Comparison of ENCODE assay signal across 27 mouse cellular contexts in genomic region chr13:99525491-99525890, GRCm38 (mm10). TPM values are rescaled to one million over a fixed set of nuclear protein-coding genes. Genes with fewer than 3 reads are reported as not detected.
"Had no signal": no experiment of that assay in that cellular context is flagged by ENCODE, and none has a peak within 500 bp of the region (broad histone marks: within the 10 kb centered on the region; RNA-seq: fewer than 3 reads in every experiment).

No protein-coding gene starts in this region.

- H3K36me3 ChIP-seq: embryonic facial prominence, embryonic 10.5 days; embryonic facial prominence, embryonic 12.5 days; embryonic facial prominence, embryonic 13.5 days; embryonic facial prominence, embryonic 15.5 days; forebrain, embryonic 10.5 days; forebrain, embryonic 12.5 days; forebrain, embryonic 15.5 days; heart, embryonic 10.5 days had no signal

- ATAC-seq: forebrain, embryonic 13.5 days; forebrain, embryonic 14.5 days; forebrain, embryonic 15.5 days; forebrain, embryonic 16.5 days; forebrain, postnatal 0 days had no signal

- H3K27me3 ChIP-seq: embryonic facial prominence, embryonic 12.5 days; embryonic facial prominence, embryonic 13.5 days; embryonic facial prominence, embryonic 15.5 days; forebrain, embryonic 12.5 days; forebrain, embryonic 13.5 days; forebrain, embryonic 15.5 days had no signal

- H3K9me3 ChIP-seq: embryonic facial prominence, embryonic 10.5 days; embryonic facial prominence, embryonic 12.5 days; embryonic facial prominence, embryonic 13.5 days; embryonic facial prominence, embryonic 15.5 days; forebrain, embryonic 10.5 days; forebrain, embryonic 12.5 days; forebrain, embryonic 13.5 days; forebrain, embryonic 15.5 days; heart, embryonic 10.5 days had no signal

- H3K4me2 ChIP-seq: embryonic facial prominence, embryonic 12.5 days; embryonic facial prominence, embryonic 13.5 days; embryonic facial prominence, embryonic 15.5 days; forebrain, embryonic 12.5 days; forebrain, embryonic 13.5 days; forebrain, embryonic 15.5 days had no signal

- H3K9ac ChIP-seq: embryonic facial prominence, embryonic 12.5 days; embryonic facial prominence, embryonic 13.5 days; embryonic facial prominence, embryonic 15.5 days; forebrain, embryonic 12.5 days; forebrain, embryonic 13.5 days; forebrain, embryonic 15.5 days; forebrain, postnatal 0 days had no signal

- DNase-seq: cerebellum, adult 9-10 months; cerebellum, adult 9-11 months; cerebellum, postnatal 10 days; cerebellum, postnatal 14 days; cerebellum, postnatal 25 days; cerebellum, postnatal 36 days; embryo, embryonic 11 days; forebrain, postnatal 0 days; gastrocnemius, adult 2 months; gastrocnemius, postnatal 10 days; gastrocnemius, postnatal 25 days; gastrocnemius, postnatal 36 days; heart, adult 18-20 months; heart, adult 2 months had no signal

- H3K4me3 ChIP-seq: embryonic facial prominence, embryonic 10.5 days; embryonic facial prominence, embryonic 12.5 days; embryonic facial prominence, embryonic 13.5 days; embryonic facial prominence, embryonic 15.5 days; erythroblast, embryonic 14.5 days; forebrain, embryonic 10.5 days; forebrain, embryonic 12.5 days; forebrain, embryonic 13.5 days; forebrain, embryonic 15.5 days; gastrocnemius, adult 2 months; heart, adult 2 months; heart, embryonic 10.5 days had no signal

- H3K4me1 ChIP-seq: embryonic facial prominence, embryonic 10.5 days; embryonic facial prominence, embryonic 12.5 days; embryonic facial prominence, embryonic 13.5 days; embryonic facial prominence, embryonic 15.5 days; forebrain, embryonic 10.5 days; forebrain, embryonic 12.5 days; forebrain, embryonic 13.5 days; forebrain, embryonic 15.5 days had no signal

- H3K27ac ChIP-seq: embryonic facial prominence, embryonic 10.5 days; embryonic facial prominence, embryonic 12.5 days; embryonic facial prominence, embryonic 13.5 days; embryonic facial prominence, embryonic 15.5 days; forebrain, embryonic 10.5 days; forebrain, embryonic 12.5 days; forebrain, embryonic 13.5 days; forebrain, embryonic 15.5 days; gastrocnemius, adult 2 months; heart, adult 2 months; heart, embryonic 10.5 days had no signal

RNA-seq across cellular contexts. Expression of gene Map1b, which starts 9.2 kb away (rescaled TPM):
- total RNA-seq: common myeloid progenitor, adult 5-6 weeks had no signal
- polyA plus RNA-seq: erythroblast, embryonic 14.5 days had no signal
